Mouse (Mus musculus) small intestine, adult 2 months (tissue): ENCODE measurements around the gene D630039A03Rik. TPM values are rescaled to one million over a fixed set of nuclear protein-coding genes. Genes with fewer than 3 reads are reported as not detected.
A peak's percentile ranks its signal among the peaks of the same experiment; 100 is the strongest.

Source experiments
- H3K27ac ChIP-seq: fragments of 200-500 bp; 2 replicates; pipeline ENCODE4 v1.5.1; 2012; ENCODE audit warnings: low read depth, low read length, control low read depth, inconsistent platforms; ENCODE audit not compliant: insufficient read depth
- H3K27me3 ChIP-seq: fragments of 200-500 bp; 2 replicates; pipeline ENCODE4 v1.6.1; 2012; ENCODE audit warnings: mild to moderate bottlenecking, moderate library complexity, low read length, inconsistent platforms; ENCODE audit not compliant: control insufficient read depth, insufficient read depth
- H3K36me3 ChIP-seq: fragments of 200-500 bp; 2 replicates; pipeline ENCODE4 v1.6.1; 2012; ENCODE audit warnings: mild to moderate bottlenecking, low read length, control low read depth, inconsistent platforms; ENCODE audit not compliant: control insufficient read depth, insufficient read depth
- H3K4me1 ChIP-seq: fragments of 200-500 bp; 2 replicates; pipeline ENCODE4 v1.6.1; 2012; ENCODE audit warnings: low read length, inconsistent platforms, mixed read lengths; ENCODE audit not compliant: control insufficient read depth, insufficient read depth, insufficient read length
- H3K4me3 ChIP-seq: fragments of 200-500 bp; 2 replicates; pipeline ENCODE4 v1.5.1; 2012; ENCODE audit warnings: low read depth, mild to moderate bottlenecking, control low read depth, inconsistent platforms, low read length, moderate library complexity
- CTCF ChIP-seq: fragments of 200-500 bp; IDR thresholded peaks from 2 replicates; pipeline ENCODE4 v1.5.1; 2012; ENCODE audit warnings: low read depth, mild to moderate bottlenecking, control low read depth, inconsistent platforms, low read length, moderate library complexity, mixed read lengths; ENCODE audit not compliant: insufficient replicate concordance, insufficient read length; ENCODE audit errors: extremely low read depth
- POLR2A ChIP-seq: fragments of 200-500 bp; IDR thresholded peaks from 2 replicates; pipeline ENCODE4 v1.6.1; 2012; ENCODE audit warnings: low read depth, mild to moderate bottlenecking, control low read depth, inconsistent platforms, low read length, moderate library complexity
- WGBS: fragments of 180-500 bp; shearing (Covaris S2); methylation state at CpG from one replicate; pipeline ENCODE4 v1.1.7; 2018; 5-methylcytosine and 5-hydroxymethylcytosine counted together
- polyA plus RNA-seq: library from polyadenylated mRNA; depleted of rRNA; stranded (reverse); fragments of >200 nt; gene quantifications from 2 replicates; pipeline ENCODE4 v1.2.3, GENCODE M21; 2012

Gene D630039A03Rik
- polyA plus RNA-seq, 1 experiment, result 13.4 TPM

GRCm38 (mm10) chr4:57888246-57888645, 27.9 kb downstream of the D630039A03Rik start:
- Histone ChIP-seq H3K27ac (no peak overlapping the region), H3K36me3 (no peaks in the 10 kb centered on the region), H3K27me3 (no peaks in the 10 kb centered on the region), H3K4me1 (no peaks in the 10 kb centered on the region), H3K4me3 (no peak overlapping the region)
- WGBS, result 89% methylated on average over 2 of the region's 2 CpGs
- no peak for TF ChIP-seq POLR2A
- TF ChIP-seq CTCF, result no peak

- 90% methylated on average over 3 of the region's 3 CpGs for WGBS
Observed at GRCm38 (mm10) chr4:57886888-57887230, 29.2 kb downstream of the D630039A03Rik start.

GRCm38 (mm10) chr4:57886066-57886887, 29.8 kb downstream of the D630039A03Rik start:
- WGBS, result 37% methylated on average over 11 of the region's 11 CpGs
- Histone ChIP-seq H3K27ac (no peak overlapping the region), H3K4me3 (no peak overlapping the region), H3K27me3 (no peaks in the 10 kb centered on the region), H3K4me1 (no peaks in the 10 kb centered on the region), H3K36me3 (no peaks in the 10 kb centered on the region)
- TF ChIP-seq CTCF, result no peak
- no peak for TF ChIP-seq POLR2A

More at GRCm38 (mm10) chr4:57886888-57887230, 29.2 kb downstream of the D630039A03Rik start:
- Histone ChIP-seq H3K4me3 (no peak overlapping the region), H3K27me3 (no peaks in the 10 kb centered on the region), H3K4me1 (no peaks in the 10 kb centered on the region), H3K27ac (no peak overlapping the region), H3K36me3 (no peaks in the 10 kb centered on the region)
- TF ChIP-seq CTCF, result no peak
- no peak for TF ChIP-seq POLR2A

GRCm38 (mm10) chr4:57885186-57885585, 30.9 kb downstream of the D630039A03Rik start:
- H3K36me3 ChIP-seq, result no peaks in the 10 kb centered on the region
- no peak for TF ChIP-seq CTCF
- no peak for TF ChIP-seq POLR2A
- 63% methylated on average over 2 of the region's 2 CpGs for WGBS
- H3K4me3 ChIP-seq, result no peak overlapping the region
- no peak overlapping the region for H3K27ac ChIP-seq
- H3K27me3 ChIP-seq, result no peaks in the 10 kb centered on the region
- H3K4me1 ChIP-seq, result no peaks in the 10 kb centered on the region

- WGBS, result 81% methylated on average over 3 of the region's 3 CpGs
- TF ChIP-seq POLR2A (no peak), CTCF (no peak)
- no peaks in the 10 kb centered on the region for H3K36me3 ChIP-seq
- no peaks in the 10 kb centered on the region for H3K4me1 ChIP-seq
- no peak overlapping the region for H3K27ac ChIP-seq
- H3K27me3 ChIP-seq, result no peaks in the 10 kb centered on the region
- no peak overlapping the region for H3K4me3 ChIP-seq
Observed at GRCm38 (mm10) chr4:57884511-57884910, 31.6 kb downstream of the D630039A03Rik start.

- H3K4me1 ChIP-seq, result no peaks in the 10 kb centered on the region
- H3K36me3 ChIP-seq, result no peaks in the 10 kb centered on the region
- WGBS, result 45% methylated on average over 7 of the region's 7 CpGs
- no peak overlapping the region for H3K4me3 ChIP-seq
- TF ChIP-seq CTCF (no peak), POLR2A (no peak)
- no peaks in the 10 kb centered on the region for H3K27me3 ChIP-seq
- H3K27ac ChIP-seq, result no peak overlapping the region
Observed at GRCm38 (mm10) chr4:57883520-57884421, 32.3 kb downstream of the D630039A03Rik start.

- 7% methylated on average over 6 of the region's 6 CpGs for whole genome bisulfite sequencing
- Histone ChIP-seq H3K27ac (no peak overlapping the region), H3K27me3 (no peaks in the 10 kb centered on the region), H3K4me3 (no peak overlapping the region), H3K36me3 (no peaks in the 10 kb centered on the region), H3K4me1 (no peaks in the 10 kb centered on the region)
- peak; percentile 90; the same call in 1 of the 2 replicates for TF ChIP-seq CTCF
- no peak for TF ChIP-seq POLR2A
Observed at GRCm38 (mm10) chr4:57879804-57880357, 36.2 kb downstream of the D630039A03Rik start.
